Mouse (Mus musculus): ENCODE data around the gene Tmcc1. TPM values are rescaled to one million over a fixed set of nuclear protein-coding genes. Genes with fewer than 3 reads are reported as not detected.

Tmcc1 gene
- total and polyA plus RNA-seq, 2 experiments from 2014 or later, result 11.8 to 40.9 TPM

- H3K9me3 ChIP-seq (ENCODE audit: low read length), result no peaks in the 10 kb centered on the region
- no peak for TF ChIP-seq CTCF (IDR thresholded peaks at IDR 0.05)
- 69% methylated on average over 12 of the region's 12 CpGs for WGBS
- DNase-seq (ENCODE audit: low spot score) (no peak), ATAC-seq (ENCODE audit: low FRiP score) (no peak)
- H3K4me3 ChIP-seq (ENCODE audit: low read depth, low read length), result no peak overlapping the region
- H3K4me1 ChIP-seq (ENCODE audit: insufficient read depth, low read length), result no peaks in the 10 kb centered on the region
- H3K9ac ChIP-seq (replicated peaks; ENCODE audit: low read length, poor library complexity, severe bottlenecking), result no peak overlapping the region
- no peak overlapping the region for H3K4me2 ChIP-seq (ENCODE audit: low read depth, low read length, poor library complexity, severe bottlenecking)
- H3K27ac ChIP-seq (ENCODE audit: low read depth, low read length), result no peak overlapping the region
- H3K27me3 ChIP-seq (ENCODE audit: insufficient read depth, low read length), result no peaks in the 10 kb centered on the region
- H3K36me3 ChIP-seq (ENCODE audit: insufficient read depth, low read length), result no peaks in the 10 kb centered on the region
Measured at GRCm38 (mm10) chr6:116002311-116003104, 190.8 kb downstream of the Tmcc1 start.

- H3K4me3 ChIP-seq (ENCODE audit: low read depth, low read length), result no peak overlapping the region
- H3K4me2 ChIP-seq (ENCODE audit: low read depth, low read length, poor library complexity, severe bottlenecking), result no peak overlapping the region
- H3K9ac ChIP-seq (replicated peaks; ENCODE audit: low read length, poor library complexity, severe bottlenecking), result no peak overlapping the region
- no peak for ATAC-seq (ENCODE audit: low FRiP score)
- no peak for TF ChIP-seq CTCF (IDR thresholded peaks at IDR 0.05)
- WGBS, result 83% methylated on average over 5 of the region's 5 CpGs
- peaks cover 8% of the 10 kb centered on the region; the same call in 1 of the 2 replicates for H3K27me3 ChIP-seq (ENCODE audit: insufficient read depth, low read length)
- no peaks in the 10 kb centered on the region for H3K4me1 ChIP-seq (ENCODE audit: insufficient read depth, low read length)
- no peaks in the 10 kb centered on the region for H3K36me3 ChIP-seq (ENCODE audit: insufficient read depth, low read length)
- H3K9me3 ChIP-seq (ENCODE audit: low read length), result no peaks in the 10 kb centered on the region
- DNase-seq (ENCODE audit: low spot score), result no peak
- H3K27ac ChIP-seq (ENCODE audit: low read depth, low read length), result no peak overlapping the region
Measured at GRCm38 (mm10) chr6:116000851-116001250, 192.4 kb downstream of the Tmcc1 start.

- H3K27ac ChIP-seq (ENCODE audit: low read depth, low read length), result no peak overlapping the region
- no peak for TF ChIP-seq CTCF (IDR thresholded peaks at IDR 0.05)
- no peaks in the 10 kb centered on the region for H3K4me1 ChIP-seq (ENCODE audit: insufficient read depth, low read length)
- no peaks in the 10 kb centered on the region for H3K36me3 ChIP-seq (ENCODE audit: insufficient read depth, low read length)
- H3K9ac ChIP-seq (replicated peaks; ENCODE audit: low read length, poor library complexity, severe bottlenecking), result no peak overlapping the region
- H3K9me3 ChIP-seq (ENCODE audit: low read length), result no peaks in the 10 kb centered on the region
- no peak overlapping the region for H3K4me3 ChIP-seq (ENCODE audit: low read depth, low read length)
- whole genome bisulfite sequencing, result 72% methylated on average over 2 of the region's 2 CpGs
- DNase-seq (ENCODE audit: low spot score) (no peak), ATAC-seq (ENCODE audit: low FRiP score) (no peak)
- H3K4me2 ChIP-seq (ENCODE audit: low read depth, low read length, poor library complexity, severe bottlenecking), result no peak overlapping the region
- peaks cover 15% of the 10 kb centered on the region for H3K27me3 ChIP-seq (ENCODE audit: insufficient read depth, low read length)
Measured at GRCm38 (mm10) chr6:115999227-115999626, 194.1 kb downstream of the Tmcc1 start.

- no peaks in the 10 kb centered on the region for H3K36me3 ChIP-seq (ENCODE audit: insufficient read depth, low read length)
- 73% methylated on average over 7 of the region's 7 CpGs for WGBS
Measured at GRCm38 (mm10) chr6:115998758-115999157, 194.5 kb downstream of the Tmcc1 start.

GRCm38 (mm10) chr6:115997726-115998311, 195.5 kb downstream of the Tmcc1 start:
- Histone ChIP-seq H3K9ac (replicated peaks; ENCODE audit: low read length, poor library complexity, severe bottlenecking) (no peak overlapping the region), H3K9me3 (ENCODE audit: low read length) (no peaks in the 10 kb centered on the region), H3K36me3 (ENCODE audit: insufficient read depth, low read length) (no peaks in the 10 kb centered on the region), H3K4me3 (ENCODE audit: low read depth, low read length) (no peak overlapping the region), H3K4me1 (ENCODE audit: insufficient read depth, low read length) (no peaks in the 10 kb centered on the region), H3K27ac (ENCODE audit: low read depth, low read length) (no peak overlapping the region), H3K27me3 (ENCODE audit: insufficient read depth, low read length) (peaks cover 29% of the 10 kb centered on the region), H3K4me2 (ENCODE audit: low read depth, low read length, poor library complexity, severe bottlenecking) (no peak overlapping the region)
- 25% methylated on average over 3 of the region's 3 CpGs for WGBS
- no peak for TF ChIP-seq CTCF (IDR thresholded peaks at IDR 0.05)
- no peak for DNase-seq (ENCODE audit: low spot score)
- no peak for ATAC-seq (ENCODE audit: low FRiP score)

More at GRCm38 (mm10) chr6:115998758-115999157, 194.5 kb downstream of the Tmcc1 start:
- DNase-seq (ENCODE audit: low spot score) (no peak), ATAC-seq (ENCODE audit: low FRiP score) (no peak)
- no peak overlapping the region for H3K27ac ChIP-seq (ENCODE audit: low read depth, low read length)
- H3K4me3 ChIP-seq (ENCODE audit: low read depth, low read length), result no peak overlapping the region
- no peaks in the 10 kb centered on the region for H3K9me3 ChIP-seq (ENCODE audit: low read length)
- no peak overlapping the region for H3K9ac ChIP-seq (replicated peaks; ENCODE audit: low read length, poor library complexity, severe bottlenecking)
- no peaks in the 10 kb centered on the region for H3K4me1 ChIP-seq (ENCODE audit: insufficient read depth, low read length)
- no peak for TF ChIP-seq CTCF (IDR thresholded peaks at IDR 0.05)
- no peak overlapping the region for H3K4me2 ChIP-seq (ENCODE audit: low read depth, low read length, poor library complexity, severe bottlenecking)
- peaks cover 20% of the 10 kb centered on the region for H3K27me3 ChIP-seq (ENCODE audit: insufficient read depth, low read length)

GRCm38 (mm10) chr6:115996171-115996851, 197.0 kb downstream of the Tmcc1 start:
- Histone ChIP-seq H3K4me1 (ENCODE audit: insufficient read depth, low read length) (no peaks in the 10 kb centered on the region), H3K27me3 (ENCODE audit: insufficient read depth, low read length) (peaks cover 44% of the 10 kb centered on the region), H3K9me3 (ENCODE audit: low read length) (no peaks in the 10 kb centered on the region), H3K27ac (ENCODE audit: low read depth, low read length) (no peak overlapping the region), H3K4me3 (ENCODE audit: low read depth, low read length) (no peak overlapping the region), H3K4me2 (ENCODE audit: low read depth, low read length, poor library complexity, severe bottlenecking) (no peak overlapping the region), H3K9ac (replicated peaks; ENCODE audit: low read length, poor library complexity, severe bottlenecking) (no peak overlapping the region), H3K36me3 (ENCODE audit: insufficient read depth, low read length) (no peaks in the 10 kb centered on the region)
- DNase-seq (ENCODE audit: low spot score), result peak; percentile 27
- peak; percentile 54 for TF ChIP-seq CTCF (IDR thresholded peaks at IDR 0.05)
- 38% methylated on average over 6 of the region's 6 CpGs for WGBS
- no peak for ATAC-seq (ENCODE audit: low FRiP score)
